In genomic region chr11:84178571-84178970, GRCm38 (mm10) we compare ENCODE assay signal across 10 mouse cellular contexts. TPM values are rescaled to one million over a fixed set of nuclear protein-coding genes. Genes with fewer than 3 reads are reported as not detected.
DNase-seq lines count a peak whose midpoint lies in the region; ATAC-seq and TF ChIP-seq lines count a peak whose summit lies in the region.
"Had no signal": no experiment of that assay in that cellular context is flagged by ENCODE, and none has a peak within 500 bp of the region (broad histone marks: within the 10 kb centered on the region; RNA-seq: fewer than 3 reads in every experiment).

No protein-coding gene starts in this region.

- H3K27ac ChIP-seq in heart, embryonic 13.5 days (replicated peaks): peak overlapping the region; percentile 94; the same call in 1 of the 2 replicates
- peak overlapping the region; percentile 94 for H3K27ac ChIP-seq in hindbrain, embryonic 15.5 days (replicated peaks)
- no peak overlapping the region for H3K27ac ChIP-seq in midbrain, embryonic 12.5 days (replicated peaks)
- no peak overlapping the region for H3K27ac ChIP-seq in thymus, adult 2 months (ENCODE audit: control insufficient read depth, insufficient read depth, low read length)

- no peak for TF ChIP-seq POLR2A in thymus, adult 2 months (IDR thresholded peaks at IDR 0.05; ENCODE audit: control insufficient read depth, extremely low read depth, insufficient read depth, low read length, poor library complexity)

- no peaks in the 10 kb centered on the region for H3K27me3 ChIP-seq in heart, embryonic 13.5 days (replicated peaks)
- H3K27me3 ChIP-seq in hindbrain, embryonic 15.5 days: no peaks in the 10 kb centered on the region
- peaks cover 10% of the 10 kb centered on the region; the same call in 1 of the 2 replicates for H3K27me3 ChIP-seq in midbrain, embryonic 12.5 days
- H3K27me3 ChIP-seq in thymus, adult 2 months (ENCODE audit: control insufficient read depth, insufficient read depth, low read length): no peaks in the 10 kb centered on the region

- no peak for DNase-seq in heart, postnatal 25 days (ENCODE audit: low spot score)
- peak; percentile 49 for DNase-seq in NIH3T3 (ENCODE audit: low read depth)
- DNase-seq in thymus, adult 2 months: no peak
- DNase-seq in adrenal gland, postnatal 14 days: no peak

- no peaks in the 10 kb centered on the region for H3K9me3 ChIP-seq in heart, embryonic 13.5 days
- no peaks in the 10 kb centered on the region for H3K9me3 ChIP-seq in hindbrain, embryonic 15.5 days
- no peaks in the 10 kb centered on the region for H3K9me3 ChIP-seq in midbrain, embryonic 12.5 days

- H3K9ac ChIP-seq in heart, embryonic 13.5 days: peak overlapping the region; percentile 84
- H3K9ac ChIP-seq in hindbrain, embryonic 15.5 days: no peak overlapping the region; the same call in 1 of the 2 replicates
- no peak overlapping the region for H3K9ac ChIP-seq in midbrain, embryonic 12.5 days (replicated peaks)

- 34% methylated on average over 4 of the region's 4 CpGs for WGBS in heart, embryonic 13.5 days
- 42% methylated on average over 4 of the region's 4 CpGs for WGBS in hindbrain, embryonic 15.5 days
- 44% methylated on average over 4 of the region's 4 CpGs for WGBS in midbrain, embryonic 12.5 days
- 66% methylated on average over 4 of the region's 4 CpGs for WGBS in thymus, adult 2 months

- TF ChIP-seq CTCF in thymus, adult 2 months (IDR thresholded peaks at IDR 0.05; ENCODE audit: borderline replicate concordance, control insufficient read depth, extremely low read depth, insufficient read depth, low read length, poor library complexity): no peak

- H3K4me3 ChIP-seq in heart, embryonic 13.5 days: peak overlapping the region; percentile 80; the same call in 1 of the 2 replicates
- H3K4me3 ChIP-seq in hindbrain, embryonic 15.5 days: peak overlapping the region; percentile 97; the same call in 1 of the 2 replicates
- no peak overlapping the region for H3K4me3 ChIP-seq in midbrain, embryonic 12.5 days
- no peak overlapping the region for H3K4me3 ChIP-seq in thymus, adult 2 months (ENCODE audit: control insufficient read depth, insufficient read depth, low read length)

- H3K4me1 ChIP-seq in heart, embryonic 13.5 days: peaks cover 24% of the 10 kb centered on the region
- peaks cover 28% of the 10 kb centered on the region for H3K4me1 ChIP-seq in hindbrain, embryonic 15.5 days (replicated peaks)
- peaks cover 20% of the 10 kb centered on the region for H3K4me1 ChIP-seq in midbrain, embryonic 12.5 days
- peaks cover 7% of the 10 kb centered on the region for H3K4me1 ChIP-seq in thymus, adult 2 months (replicated peaks; ENCODE audit: control insufficient read depth, insufficient read depth, low read length)

- H3K36me3 ChIP-seq in heart, embryonic 13.5 days: no peaks in the 10 kb centered on the region
- no peaks in the 10 kb centered on the region for H3K36me3 ChIP-seq in hindbrain, embryonic 15.5 days
- H3K36me3 ChIP-seq in midbrain, embryonic 12.5 days: no peaks in the 10 kb centered on the region
- no peaks in the 10 kb centered on the region for H3K36me3 ChIP-seq in thymus, adult 2 months (ENCODE audit: control insufficient read depth, insufficient read depth, low read length)

- peak overlapping the region; percentile 89 for H3K4me2 ChIP-seq in heart, embryonic 13.5 days
- peak overlapping the region; percentile 90 for H3K4me2 ChIP-seq in hindbrain, embryonic 15.5 days
- peak overlapping the region; percentile 83 for H3K4me2 ChIP-seq in midbrain, embryonic 12.5 days (replicated peaks)

- ATAC-seq in heart, embryonic 13.5 days (ENCODE audit: extremely low read depth, insufficient number of reproducible peaks, low FRiP score, low TSS enrichment): no peak
- ATAC-seq in hindbrain, embryonic 15.5 days (ENCODE audit: low FRiP score, low read depth): no peak
- no peak for ATAC-seq in midbrain, embryonic 12.5 days (ENCODE audit: low FRiP score, low read depth)
- no peak for ATAC-seq in megakaryocyte-erythroid progenitor cell, adult 5-6 weeks (replicated peaks; ENCODE audit: low FRiP score, low TSS enrichment, poor library complexity, severe bottlenecking)

- intact Hi-C loops in heart, postnatal 25 days (cut with DNase I): loop anchor here (10.0 kb wide), 1 partner anchor 394 kb away; no protein-coding TSS in a partner anchor

RNA-seq across cellular contexts. Expression of gene Gm11437, which starts 11.3 kb away (rescaled TPM):
- not detected in 2 replicates for polyA plus RNA-seq in heart, embryonic 13.5 days (2015; fragmentation: Nextera tagmentation; extraction: Ambion mirVana)
- total RNA-seq in heart, postnatal 25 days (2021): not detected
- 0.12 and 0.25 TPM in 2 replicates for polyA plus RNA-seq in hindbrain, embryonic 15.5 days (2015; fragmentation: Nextera tagmentation; extraction: Ambion mirVana)
- polyA plus RNA-seq in midbrain, embryonic 12.5 days (2016; fragmentation: Nextera tagmentation; extraction: Ambion mirVana): not detected in 2 replicates
- polyA plus RNA-seq in thymus, adult 2 months (2012; rRNA removed): not detected in 2 replicates
- total RNA-seq in adrenal gland, postnatal 14 days (2021): 0.26 TPM in 1 of 2 replicates, not detected in the other
- not detected in 2 replicates for total RNA-seq in megakaryocyte-erythroid progenitor cell, adult 5-6 weeks (2014; fragmentation: Nextera tagmentation)
- not detected in 2 replicates for total RNA-seq in megakaryocyte-erythroid progenitor cell, adult 5-6 weeks (2017)
- total RNA-seq: MEL had no signal
- polyA plus RNA-seq: cerebellum, adult 2 months had no signal

RNA-seq across cellular contexts. Expression of gene Acaca, which starts 49.1 kb away (rescaled TPM):
- 6.6 and 6.7 TPM in 2 replicates for polyA plus RNA-seq in heart, embryonic 13.5 days (2015; fragmentation: Nextera tagmentation; extraction: Ambion mirVana)
- 10 to 100 TPM; 16.5 to 22.1 TPM for total RNA-seq in heart, postnatal 25 days (2021)
- 25.2 and 29.4 TPM in 2 replicates for polyA plus RNA-seq in hindbrain, embryonic 15.5 days (2015; fragmentation: Nextera tagmentation; extraction: Ambion mirVana)
- polyA plus RNA-seq in midbrain, embryonic 12.5 days (2016; fragmentation: Nextera tagmentation; extraction: Ambion mirVana): 37.9 and 38.7 TPM in 2 replicates
- 25.3 and 38.3 TPM in 2 replicates for polyA plus RNA-seq in thymus, adult 2 months (2012; rRNA removed)
- 80.0 and 100 TPM in 2 replicates for total RNA-seq in adrenal gland, postnatal 14 days (2021)
- 30.2 and 41.0 TPM in 2 replicates for total RNA-seq in megakaryocyte-erythroid progenitor cell, adult 5-6 weeks (2014; fragmentation: Nextera tagmentation)
- 22.5 and 38.4 TPM in 2 replicates for total RNA-seq in megakaryocyte-erythroid progenitor cell, adult 5-6 weeks (2017)

RNA-seq across cellular contexts. Expression of gene Tada2a, which starts 49.2 kb away (rescaled TPM):
- 19.9 and 20.4 TPM in 2 replicates for polyA plus RNA-seq in heart, embryonic 13.5 days (2015; fragmentation: Nextera tagmentation; extraction: Ambion mirVana)
- 1 to 10 TPM; 7.0 TPM for total RNA-seq in heart, postnatal 25 days (2021)
- 27.0 and 29.3 TPM in 2 replicates for polyA plus RNA-seq in hindbrain, embryonic 15.5 days (2015; fragmentation: Nextera tagmentation; extraction: Ambion mirVana)
- polyA plus RNA-seq in midbrain, embryonic 12.5 days (2016; fragmentation: Nextera tagmentation; extraction: Ambion mirVana): 33.6 and 34.3 TPM in 2 replicates
- 6.4 and 6.7 TPM in 2 replicates for polyA plus RNA-seq in thymus, adult 2 months (2012; rRNA removed)
- total RNA-seq in adrenal gland, postnatal 14 days (2021): 15.5 and 16.7 TPM in 2 replicates
- 35.2 and 37.8 TPM in 2 replicates for total RNA-seq in megakaryocyte-erythroid progenitor cell, adult 5-6 weeks (2014; fragmentation: Nextera tagmentation)
- total RNA-seq in megakaryocyte-erythroid progenitor cell, adult 5-6 weeks (2017): 35.0 and 38.3 TPM in 2 replicates

Comparison
In these comparisons a context has a peak if more than half of its experiments do, and no peak if none do; other contexts are left out.
1. H3K27ac ChIP-seq: peak in heart, embryonic 13.5 days (single experiment) and hindbrain, embryonic 15.5 days (single experiment); none in midbrain, embryonic 12.5 days (single experiment) and thymus, adult 2 months (single experiment).
2. H3K4me3 ChIP-seq: peak in heart, embryonic 13.5 days (single experiment) and hindbrain, embryonic 15.5 days (single experiment); none in midbrain, embryonic 12.5 days (single experiment) and thymus, adult 2 months (single experiment).
3. Peak in every context shown above with its lines, with median percentiles within 50 percentile points of each other: H3K4me2 ChIP-seq.